Mouse (Mus musculus) natural killer cell, adult 2 months (primary cell): ENCODE measurements around the gene Col4a1.
A peak's percentile ranks its signal among the peaks of the same experiment; 100 is the strongest.

ENCODE experiments used
- DNase-seq, 2 experiments: peaks; one replicate each; pipeline ENCODE4 v3.0.0; 2022; ENCODE audit warnings: low spot score in 2 of 2

The Col4a1 gene

GRCm38 (mm10) chr8:11233009-11233408 is 79.6 kb downstream of the Col4a1 start:
- DNase-seq, result no peak

DNA sequence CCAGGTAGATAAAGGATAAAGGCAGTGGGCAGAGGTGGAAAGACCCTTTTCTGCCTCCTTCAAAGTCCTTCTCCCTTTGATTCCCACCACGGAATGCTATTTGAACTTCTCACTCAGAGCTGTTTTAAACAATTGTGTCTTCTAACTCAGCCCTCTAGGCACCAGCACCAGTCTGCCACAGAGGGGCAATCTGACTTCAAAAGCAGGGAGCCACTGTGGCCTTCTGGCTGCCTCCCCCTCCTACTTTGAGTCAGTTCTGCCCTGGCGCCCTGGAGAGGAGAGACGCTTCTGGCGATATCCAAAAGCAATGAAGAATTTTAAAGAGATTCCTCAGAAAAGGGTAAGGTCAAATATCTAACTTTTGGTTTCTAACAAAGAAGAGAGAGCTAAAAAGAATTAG is 82.3 kb downstream of the Col4a1 start:
- no peak for DNase-seq

GRCm38 (mm10) chr8:11227421-11227820 is 85.2 kb downstream of the Col4a1 start:
- DNase-seq, result no peak

DNA sequence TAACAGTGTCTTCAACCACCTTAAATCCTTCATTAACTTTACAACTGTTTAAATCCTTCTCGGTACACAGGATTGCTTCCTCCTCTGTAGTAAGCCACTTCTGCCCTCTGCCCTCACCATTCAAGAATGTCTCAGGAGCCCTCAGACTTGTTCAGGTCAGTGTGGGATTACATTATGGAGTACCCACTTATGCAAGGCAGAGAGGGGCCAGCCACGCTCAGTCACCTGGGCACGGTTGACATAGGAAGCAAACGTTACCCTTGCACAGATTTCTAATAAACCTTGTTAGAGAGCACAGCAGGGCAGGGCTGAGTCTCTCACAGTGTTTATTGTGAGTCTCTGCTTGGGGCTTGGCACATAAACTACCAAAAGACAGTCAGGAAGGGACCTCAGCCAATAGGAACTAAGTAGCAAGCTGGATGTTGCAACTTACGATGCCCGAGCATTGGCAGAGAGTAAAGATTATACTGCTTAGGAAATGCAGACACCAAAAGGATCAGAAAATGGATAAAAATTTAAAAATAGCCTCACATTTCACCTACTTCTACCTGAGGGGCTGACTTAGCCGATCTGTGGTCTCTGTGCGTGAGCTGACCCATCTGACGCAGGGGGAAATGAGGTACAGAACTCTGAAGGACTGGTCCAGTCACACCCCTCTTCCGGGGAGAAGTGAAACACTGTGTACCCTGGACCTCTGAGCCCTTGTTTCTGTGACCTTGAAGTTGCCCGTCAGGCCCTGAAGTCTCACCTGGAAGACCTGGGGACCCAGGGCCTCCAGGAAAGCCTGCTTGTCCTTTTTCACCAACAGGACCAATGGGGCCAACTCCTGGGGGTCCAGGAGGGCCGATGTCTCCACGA is 86.8 kb downstream of the Col4a1 start:
- DNase-seq, result no peak

DNA sequence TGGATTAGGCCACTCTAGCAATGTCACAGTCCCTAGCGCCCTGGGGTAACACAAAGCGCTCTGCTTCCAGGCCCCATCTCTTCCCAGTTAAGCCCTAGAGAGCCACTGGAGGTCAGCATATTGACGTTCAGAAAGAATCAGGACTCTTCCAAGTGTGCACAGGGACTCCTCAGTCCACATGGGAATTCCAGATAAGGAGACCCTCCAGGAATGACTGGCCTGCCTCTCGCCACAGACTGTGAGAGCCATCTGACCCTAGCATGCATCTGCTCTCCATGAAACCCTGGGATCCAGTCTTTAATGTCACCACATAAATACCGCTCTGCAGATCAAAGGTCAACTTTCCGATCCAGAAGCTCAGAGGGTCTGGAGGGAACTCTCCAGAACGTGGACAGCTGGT is 88.4 kb downstream of the Col4a1 start:
- no peak for DNase-seq

GRCm38 (mm10) chr8:11221353-11221752 is 91.3 kb downstream of the Col4a1 start:
- DNase-seq, result no peak

DNA sequence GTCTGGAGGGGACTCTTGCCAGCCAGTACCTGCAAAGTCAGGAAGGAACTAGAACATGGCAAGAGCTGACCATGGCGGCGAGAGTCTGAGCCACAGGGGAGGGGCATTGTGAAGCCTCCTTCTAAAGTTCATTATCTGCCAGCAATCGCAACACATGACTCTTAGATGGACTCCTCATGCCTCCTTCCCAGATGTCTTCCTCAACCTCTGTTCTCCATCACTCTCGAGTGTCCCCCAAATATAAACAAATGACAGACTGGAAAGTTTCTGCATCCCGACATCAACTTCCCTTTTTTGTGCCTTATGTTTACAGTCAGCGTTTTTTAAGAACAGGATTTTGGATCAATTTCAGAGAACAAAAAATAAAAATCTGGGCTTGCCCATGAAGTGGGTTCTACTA is 93.3 kb downstream of the Col4a1 start:
- no peak for DNase-seq

- peak; percentile 44 to 52 for DNase-seq
Measured at GRCm38 (mm10) chr8:11215231-11215630, 97.4 kb downstream of the Col4a1 start.

DNA sequence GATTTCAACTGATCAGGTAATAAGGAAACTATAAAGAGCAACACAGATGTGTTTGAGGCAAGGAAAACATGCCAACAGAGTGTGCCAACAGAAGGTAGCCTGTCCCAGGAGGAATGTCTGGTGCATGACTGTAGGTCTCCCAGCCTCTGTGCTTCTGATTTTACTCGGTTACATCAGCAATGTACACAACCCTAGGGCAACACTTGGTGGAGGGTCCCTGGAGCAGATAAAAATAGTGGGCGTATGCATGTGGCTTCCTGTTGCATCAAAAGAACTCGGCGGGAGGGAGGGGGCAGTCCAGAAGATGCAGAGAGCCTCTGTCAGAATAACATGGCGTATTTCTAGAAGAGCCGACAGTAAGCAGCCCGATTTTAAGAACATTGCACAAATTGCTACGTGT is 106.1 kb downstream of the Col4a1 start:
- DNase-seq, result no peak

- DNase-seq, result no peak
Measured at GRCm38 (mm10) chr8:11205532-11205931, 107.1 kb downstream of the Col4a1 start.

- DNase-seq, result peak; percentile 65 to 74
Measured at GRCm38 (mm10) chr8:11203260-11204110, 109.1 kb downstream of the Col4a1 start.

DNA sequence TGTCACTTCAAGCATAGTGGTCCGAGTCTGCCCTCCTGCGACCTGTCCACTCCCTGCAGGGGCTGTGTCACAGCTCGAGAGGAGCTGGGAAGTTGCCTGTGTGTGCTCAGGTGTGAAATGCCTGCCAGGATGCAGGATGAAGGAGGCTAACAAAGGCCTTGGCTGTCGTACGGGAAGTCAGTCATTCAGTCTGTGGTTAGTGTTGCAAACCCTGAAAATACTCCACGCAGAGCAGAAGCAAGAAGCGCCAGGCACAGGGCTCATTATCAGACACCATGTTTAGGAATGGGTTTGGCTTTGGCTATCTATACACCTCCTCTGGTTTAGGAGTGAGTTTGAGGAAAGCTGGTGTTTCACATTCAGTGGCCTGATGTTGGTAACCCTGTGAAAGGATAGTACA is 114.0 kb downstream of the Col4a1 start:
- DNase-seq, result no peak

GRCm38 (mm10) chr8:11197988-11198387 is 114.6 kb downstream of the Col4a1 start:
- DNase-seq, result no peak

- no peak for DNase-seq
Measured at GRCm38 (mm10) chr8:11197261-11197660, 115.4 kb downstream of the Col4a1 start.

DNA sequence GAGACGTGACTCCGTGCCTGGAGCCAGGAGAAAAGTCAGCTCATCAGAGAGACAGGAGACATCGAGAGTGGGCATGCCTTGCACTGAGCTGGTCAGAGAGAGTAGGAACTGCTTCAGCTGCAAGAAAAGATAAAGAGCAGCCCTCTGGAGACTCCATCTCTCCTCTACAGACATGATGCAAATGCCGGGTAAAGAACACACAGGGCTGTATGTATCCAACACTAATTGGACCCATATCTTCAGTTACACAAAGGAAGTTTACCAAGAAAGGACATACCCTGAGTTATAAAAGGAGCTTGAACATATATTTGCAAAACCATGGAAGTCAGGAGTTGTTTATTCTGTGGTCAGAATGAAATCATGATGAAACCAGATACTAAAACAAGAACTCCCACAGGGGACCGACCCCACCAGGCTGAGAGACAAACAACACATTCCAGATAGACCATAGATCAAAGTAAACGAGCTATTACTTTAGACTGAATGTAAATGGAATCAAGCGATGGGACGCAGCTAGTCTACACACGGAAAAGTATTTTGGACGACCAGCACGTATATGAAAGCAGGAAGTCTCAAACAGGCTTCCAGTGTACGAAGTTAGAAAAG is 119.8 kb downstream of the Col4a1 start:
- no peak for DNase-seq

GRCm38 (mm10) chr8:11187581-11188271 is 124.9 kb downstream of the Col4a1 start:
- DNase-seq, result peak; percentile 52 to 75

DNA sequence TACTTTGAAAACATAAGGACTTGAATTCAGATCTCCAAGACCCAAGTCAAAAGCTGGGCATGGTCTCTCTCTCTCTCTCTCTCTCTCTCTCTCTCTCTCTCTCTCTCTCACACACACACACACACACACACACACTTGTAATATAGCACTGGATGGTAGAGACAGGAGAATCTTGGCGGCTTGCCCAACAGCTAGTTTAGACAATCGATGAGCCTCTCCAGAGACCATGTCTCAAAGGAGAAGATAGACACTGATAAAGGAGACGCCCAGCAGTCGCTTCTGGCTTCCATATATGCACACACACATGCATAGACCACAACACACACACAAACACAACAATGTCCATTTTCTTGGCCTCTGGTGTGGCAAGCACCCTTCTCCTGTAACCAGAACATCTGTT is 126.2 kb downstream of the Col4a1 start:
- no peak for DNase-seq

DNA sequence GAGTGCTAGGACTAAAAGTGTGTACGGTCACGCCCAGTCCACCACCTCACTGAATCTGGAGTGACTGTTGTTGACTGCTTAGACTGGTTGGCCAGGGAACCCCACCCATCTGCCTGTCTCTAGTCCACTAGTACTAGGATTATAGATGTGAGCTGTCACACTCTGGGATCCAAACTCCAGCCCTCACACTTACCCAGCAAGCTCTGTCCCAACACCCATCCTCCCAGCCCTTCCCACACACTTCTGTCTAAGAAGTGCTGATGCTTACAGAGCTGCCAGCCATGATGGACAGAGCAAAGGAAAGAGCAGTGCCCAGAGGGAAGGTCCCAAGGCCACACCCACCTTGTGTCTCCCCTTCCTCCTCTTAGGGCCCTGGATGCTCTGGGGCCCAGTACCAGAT is 127.0 kb downstream of the Col4a1 start:
- DNase-seq, result no peak

GRCm38 (mm10) chr8:11183611-11184031 is 129.0 kb downstream of the Col4a1 start:
- no peak for DNase-seq

DNA sequence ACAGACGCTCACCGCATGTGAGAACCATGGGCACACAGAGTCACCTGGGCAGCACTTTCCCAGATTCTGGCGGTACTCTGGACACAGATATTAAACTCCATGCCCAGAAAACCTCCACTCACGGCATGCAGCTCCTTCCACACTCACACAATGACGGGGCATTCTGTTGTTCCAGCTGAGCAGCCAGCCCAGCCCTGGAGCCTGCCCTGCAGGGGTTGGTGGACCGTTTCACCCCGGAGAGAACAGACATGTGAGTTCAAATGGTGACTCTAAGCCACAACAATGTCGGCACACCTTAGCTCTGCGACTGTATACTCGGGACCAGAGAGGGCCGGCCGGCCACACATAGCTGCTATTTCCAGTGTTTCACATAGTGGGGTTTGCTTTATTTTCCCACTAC is 130.0 kb downstream of the Col4a1 start:
- no peak for DNase-seq

- no peak for DNase-seq
Measured at GRCm38 (mm10) chr8:11182148-11182484, 130.5 kb downstream of the Col4a1 start.
